Mouse (Mus musculus): ENCODE data around the gene B4gat1. TPM values are rescaled to one million over a fixed set of nuclear protein-coding genes. Genes with fewer than 3 reads are reported as not detected.
A peak's percentile ranks its signal among the peaks of the same experiment; 100 is the strongest.
"Not testable (repeated sequence)": the region's sequence is repeated elsewhere in the genome, so short reads cannot be mapped to it uniquely, and the experiment has no call there.

The B4gat1 gene
- polyA plus RNA-seq, 1 experiment from 2014 or later, result 61.2 TPM

DNA sequence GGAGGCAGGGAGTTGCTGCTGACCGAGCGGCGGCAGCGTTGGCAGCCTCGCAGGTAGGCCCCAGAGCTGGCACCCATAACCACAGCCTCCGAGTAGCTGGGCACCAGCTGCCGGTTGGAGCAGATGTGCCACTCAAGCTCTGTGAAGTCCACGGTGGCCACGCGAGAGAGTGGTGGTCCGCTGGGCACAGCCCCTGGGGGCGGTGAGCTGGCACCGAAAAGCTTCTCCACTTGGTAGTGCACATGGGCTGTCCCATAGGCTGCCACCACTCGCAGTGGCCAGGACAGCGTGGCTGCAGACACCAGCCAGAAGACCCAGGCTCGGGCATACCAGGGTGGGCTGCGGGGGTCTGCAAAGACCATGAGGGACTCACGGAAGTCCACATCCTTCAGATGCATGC is 43.4 kb downstream of the B4gat1 start:
- ATAC-seq (ENCODE audit: low FRiP score), result no peak
- Histone ChIP-seq H3K4me1 (replicated peaks) (peaks cover 11% of the 10 kb centered on the region), H3K27ac (no peak overlapping the region), H3K9ac (no peak overlapping the region), H3K9me3 (no peaks in the 10 kb centered on the region), H3K4me2 (no peak overlapping the region), H3K36me3 (no peaks in the 10 kb centered on the region; the same call in 1 of the 2 replicates), H3K27me3 (peaks cover 75% of the 10 kb centered on the region), H3K4me3 (no peak overlapping the region)
- 66% methylated on average over 18 of the region's 18 CpGs for WGBS

GRCm38 (mm10) chr19:5082596-5082995 is 44.0 kb downstream of the B4gat1 start:
- no peaks in the 10 kb centered on the region; the same call in 1 of the 2 replicates for H3K36me3 ChIP-seq
- no peak overlapping the region for H3K4me2 ChIP-seq
- H3K27me3 ChIP-seq, result peaks cover 75% of the 10 kb centered on the region
- no peak overlapping the region for H3K27ac ChIP-seq
- no peak for ATAC-seq (ENCODE audit: low FRiP score)
- H3K9ac ChIP-seq, result no peak overlapping the region
- 70% methylated on average over 24 of the region's 24 CpGs for WGBS
- H3K4me1 ChIP-seq (replicated peaks), result peaks cover 17% of the 10 kb centered on the region
- no peak overlapping the region for H3K4me3 ChIP-seq
- H3K9me3 ChIP-seq, result no peaks in the 10 kb centered on the region

DNA sequence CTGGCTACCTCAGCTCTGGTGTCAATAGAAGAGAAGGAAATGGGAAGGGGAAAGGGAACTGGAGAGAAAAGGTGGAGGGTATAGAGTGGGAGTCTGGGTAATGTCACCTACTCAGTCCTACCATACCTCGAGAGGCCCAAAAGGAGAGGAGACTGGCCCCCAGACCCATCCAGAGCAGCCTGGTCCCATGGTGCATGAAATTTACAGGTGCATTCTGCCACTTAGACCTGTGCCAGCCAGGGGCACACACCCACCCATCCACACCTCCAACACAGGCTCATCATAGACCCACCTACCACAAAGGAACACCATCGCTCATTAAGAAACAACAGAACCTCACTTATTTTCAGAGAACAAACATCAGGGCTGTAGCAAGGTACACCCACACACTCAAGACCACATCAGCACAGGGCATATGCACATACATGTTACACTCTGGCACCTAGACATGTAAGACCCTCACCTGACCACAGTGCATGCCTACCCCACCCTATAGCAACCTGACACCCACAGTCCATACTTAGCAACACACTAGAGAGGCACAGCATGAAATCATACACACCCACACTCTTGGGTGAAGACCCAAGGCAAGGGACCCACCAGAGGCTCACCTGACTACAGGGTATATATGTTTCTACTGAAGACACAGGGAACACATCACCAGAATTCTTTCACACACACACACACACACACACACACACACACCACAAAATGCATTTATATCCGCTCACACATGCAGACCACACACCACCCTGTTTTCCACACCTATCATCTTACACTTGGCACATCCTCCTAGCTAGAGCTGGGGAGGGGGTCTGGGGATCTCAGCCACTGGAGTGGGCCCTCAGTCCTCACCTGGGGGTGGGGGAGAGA is 45.6 kb downstream of the B4gat1 start:
- Histone ChIP-seq H3K4me2 (peak overlapping the region; percentile 79), H3K4me1 (replicated peaks) (peaks cover 26% of the 10 kb centered on the region), H3K27me3 (peaks cover 71% of the 10 kb centered on the region), H3K9me3 (no peaks in the 10 kb centered on the region), H3K36me3 (no peaks in the 10 kb centered on the region; the same call in 1 of the 2 replicates), H3K4me3 (peak overlapping the region; percentile 55), H3K27ac (no peak overlapping the region), H3K9ac (peak overlapping the region; percentile 75)
- 69% methylated on average over 3 of the region's 3 CpGs for WGBS
- ATAC-seq (ENCODE audit: low FRiP score), result no peak

DNA sequence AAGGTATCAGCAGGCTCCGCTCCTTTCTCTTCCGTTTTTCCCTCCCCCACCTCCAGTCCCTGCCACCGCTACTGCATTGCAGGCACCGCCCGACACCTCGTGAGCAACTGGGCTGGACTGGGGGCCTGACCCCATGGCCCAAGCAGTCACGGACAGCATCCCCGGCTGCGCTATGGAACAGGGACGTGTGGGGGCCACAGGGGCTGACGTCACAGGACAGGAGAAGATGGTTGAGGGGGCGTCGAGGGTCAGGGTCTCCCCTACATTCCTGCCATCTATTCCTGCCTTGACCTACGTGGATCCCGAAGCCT is 46.2 kb downstream of the B4gat1 start:
- H3K27ac ChIP-seq, result no peak overlapping the region
- H3K4me3 ChIP-seq, result peak overlapping the region; percentile 55
- H3K4me2 ChIP-seq, result peak overlapping the region; percentile 79
- peak overlapping the region; percentile 75 for H3K9ac ChIP-seq
- WGBS, result 3% methylated on average over 15 of the region's 15 CpGs
- peaks cover 32% of the 10 kb centered on the region for H3K4me1 ChIP-seq (replicated peaks)
- no peak for ATAC-seq (ENCODE audit: low FRiP score)
- H3K27me3 ChIP-seq, result peaks cover 67% of the 10 kb centered on the region
- H3K36me3 ChIP-seq, result peaks cover 4% of the 10 kb centered on the region; the same call in 1 of the 2 replicates
- no peaks in the 10 kb centered on the region for H3K9me3 ChIP-seq

GRCm38 (mm10) chr19:5085145-5085863 is 46.7 kb downstream of the B4gat1 start, which contains the start of gene Tmem151a:
Gene Tmem151a (minus strand): TSS chr19:5085531.
- Histone ChIP-seq H3K4me3 (peak within 1 kb of the TSS; percentile 55), H3K36me3 (peaks cover 7% of the 10 kb centered on the region), H3K9ac (peak within 1 kb of the TSS; percentile 75), H3K4me2 (peak within 1 kb of the TSS; percentile 79), H3K4me1 (replicated peaks) (peaks cover 33% of the 10 kb centered on the region), H3K27me3 (peaks cover 62% of the 10 kb centered on the region), H3K9me3 (no peaks in the 10 kb centered on the region), H3K27ac (no peak within 1 kb of the TSS)
- ATAC-seq (ENCODE audit: low FRiP score), result no peak
- under 1% methylated on average over 57 of the region's 69 CpGs for WGBS

GRCm38 (mm10) chr19:5086533-5086932 is 47.9 kb downstream of the B4gat1 start:
- not testable (repeated sequence) for H3K27ac ChIP-seq; H3K9ac ChIP-seq; H3K9me3 ChIP-seq; H3K4me3 ChIP-seq; ATAC-seq (ENCODE audit: low FRiP score); H3K4me2 ChIP-seq
- Histone ChIP-seq H3K27me3 (peaks cover 50% of the 10 kb centered on the region), H3K4me1 (replicated peaks) (peaks cover 33% of the 10 kb centered on the region), H3K36me3 (peaks cover 18% of the 10 kb centered on the region)
- 51% methylated on average over 4 of the region's 4 CpGs for WGBS

DNA sequence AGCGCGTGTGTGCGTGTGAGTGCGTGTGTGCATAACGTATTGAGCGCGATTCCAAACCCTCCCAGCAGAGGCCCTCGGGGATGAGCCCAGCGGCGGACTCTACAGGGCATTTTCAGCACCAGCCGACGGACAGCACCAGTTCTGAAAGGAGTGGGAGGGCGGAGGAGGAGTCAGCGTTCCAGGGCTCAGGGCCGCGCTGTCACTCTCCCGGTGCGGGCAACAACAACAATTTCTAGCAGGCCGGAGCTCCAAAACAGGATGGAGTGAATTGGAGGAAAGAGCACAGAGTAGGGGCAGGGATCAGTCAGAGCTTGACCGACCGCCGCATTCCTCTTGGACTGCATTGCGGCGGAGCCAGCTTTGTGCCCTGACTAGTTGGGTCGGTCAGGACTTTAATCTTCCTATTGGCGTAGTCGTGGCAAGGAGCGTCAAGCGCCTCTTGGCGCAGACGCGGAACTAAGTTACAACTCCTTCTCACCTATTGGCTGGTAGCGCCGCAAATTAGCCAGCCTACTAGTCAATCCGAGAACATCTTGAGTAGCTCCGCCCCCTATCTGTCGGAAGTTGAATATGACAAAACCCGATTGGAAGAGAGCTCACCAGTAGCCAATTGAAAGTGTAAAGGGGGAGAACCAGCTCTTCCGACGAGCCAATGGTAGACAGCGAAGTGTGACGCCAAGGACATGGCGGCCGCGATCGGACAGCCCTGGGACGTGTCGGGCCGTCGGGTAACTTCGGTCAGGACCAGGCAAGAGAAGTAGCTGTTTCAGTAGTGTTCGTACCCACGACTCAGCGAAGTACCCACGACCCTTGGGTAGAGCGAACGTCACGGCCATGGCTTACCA is 49.5 kb downstream of the B4gat1 start, which contains the start of gene Yif1a:
Gene Yif1a, plus strand, starts transcription at position 655 of the 845 bp plus-strand sequence.
- peaks cover 34% of the 10 kb centered on the region for H3K27me3 ChIP-seq
- ATAC-seq (ENCODE audit: low FRiP score), result peak; percentile 94
- peaks cover 34% of the 10 kb centered on the region for H3K36me3 ChIP-seq
- peaks cover 44% of the 10 kb centered on the region for H3K4me1 ChIP-seq (replicated peaks)
- H3K9ac ChIP-seq, result peak within 1 kb of the TSS; percentile 86
- peak within 1 kb of the TSS; percentile 87 for H3K4me2 ChIP-seq
- no peaks in the 10 kb centered on the region for H3K9me3 ChIP-seq
- WGBS, result under 1% methylated on average over 58 of the region's 58 CpGs
- peak within 1 kb of the TSS; percentile 77 for H3K4me3 ChIP-seq
- peak within 1 kb of the TSS; percentile 93 for H3K27ac ChIP-seq

GRCm38 (mm10) chr19:5089324-5089723 is 50.7 kb downstream of the B4gat1 start:
- Histone ChIP-seq H3K27ac (no peak overlapping the region), H3K9me3 (no peaks in the 10 kb centered on the region), H3K4me2 (peak overlapping the region; percentile 87), H3K9ac (peak overlapping the region; percentile 86), H3K4me1 (replicated peaks) (peaks cover 56% of the 10 kb centered on the region), H3K27me3 (peaks cover 22% of the 10 kb centered on the region), H3K36me3 (peaks cover 42% of the 10 kb centered on the region), H3K4me3 (peak overlapping the region; percentile 77)
- WGBS, result 91% methylated on average over 4 of the region's 4 CpGs
- ATAC-seq (ENCODE audit: low FRiP score), result no peak

Other genes with a start within 250 kb of the B4gat1 start
- gene Rbm4, start 244.9 kb upstream of the B4gat1 start, polyA plus RNA-seq (2015; fragmentation: Nextera tagmentation; extraction: Ambion mirVana), result 97.3 and 97.5 TPM in 2 replicates
- gene Gm21992, start 227.2 kb upstream of the B4gat1 start, polyA plus RNA-seq (2015; fragmentation: Nextera tagmentation; extraction: Ambion mirVana), result 32.3 and 35.3 TPM in 2 replicates
- 66.8 and 67.5 TPM in 2 replicates for gene Rbm14, start 227.2 kb upstream of the B4gat1 start, polyA plus RNA-seq (2015; fragmentation: Nextera tagmentation; extraction: Ambion mirVana)
- gene Ccs, start 199.5 kb upstream of the B4gat1 start, polyA plus RNA-seq (2015; fragmentation: Nextera tagmentation; extraction: Ambion mirVana), result 44.9 and 47.4 TPM in 2 replicates
- gene Ccdc87, start 199.5 kb upstream of the B4gat1 start, polyA plus RNA-seq (2015; fragmentation: Nextera tagmentation; extraction: Ambion mirVana), result 0.43 and 0.49 TPM in 2 replicates
- gene Ctsf, start 183.7 kb upstream of the B4gat1 start, polyA plus RNA-seq (2015; fragmentation: Nextera tagmentation; extraction: Ambion mirVana), result 67.3 and 69.7 TPM in 2 replicates
- gene Actn3, start 160.9 kb upstream of the B4gat1 start, polyA plus RNA-seq (2015; fragmentation: Nextera tagmentation; extraction: Ambion mirVana), result 1.8 and 2.1 TPM in 2 replicates
- 21.8 and 22.0 TPM in 2 replicates for gene Zdhhc24, start 160.2 kb upstream of the B4gat1 start, polyA plus RNA-seq (2015; fragmentation: Nextera tagmentation; extraction: Ambion mirVana)
- 9.6 and 10.7 TPM in 2 replicates for gene Bbs1, start 132.2 kb upstream of the B4gat1 start, polyA plus RNA-seq (2015; fragmentation: Nextera tagmentation; extraction: Ambion mirVana)
- 124 and 132 TPM in 2 replicates for gene Dpp3, start 110.5 kb upstream of the B4gat1 start, polyA plus RNA-seq (2015; fragmentation: Nextera tagmentation; extraction: Ambion mirVana)
- 10.8 and 10.9 TPM in 2 replicates for gene Peli3, start 95.7 kb upstream of the B4gat1 start, polyA plus RNA-seq (2015; fragmentation: Nextera tagmentation; extraction: Ambion mirVana)
- gene Mrpl11, start 76.7 kb upstream of the B4gat1 start, polyA plus RNA-seq (2015; fragmentation: Nextera tagmentation; extraction: Ambion mirVana), result 105 and 115 TPM in 2 replicates
- gene Npas4, start 48.5 kb upstream of the B4gat1 start, polyA plus RNA-seq (2015; fragmentation: Nextera tagmentation; extraction: Ambion mirVana), result 0.34 and 0.39 TPM in 2 replicates
- 10.4 and 11.3 TPM in 2 replicates for gene Slc29a2, start 15.0 kb upstream of the B4gat1 start, polyA plus RNA-seq (2015; fragmentation: Nextera tagmentation; extraction: Ambion mirVana)
- 3.9 and 5.9 TPM in 2 replicates for gene AC124502.3, start 65 bp downstream of the B4gat1 start, polyA plus RNA-seq (2015; fragmentation: Nextera tagmentation; extraction: Ambion mirVana)
- 46.0 and 48.2 TPM in 2 replicates for gene Brms1, start 2.5 kb downstream of the B4gat1 start, polyA plus RNA-seq (2015; fragmentation: Nextera tagmentation; extraction: Ambion mirVana)
- 1.1 and 1.5 TPM in 2 replicates for gene Rin1, start 11.7 kb downstream of the B4gat1 start, polyA plus RNA-seq (2015; fragmentation: Nextera tagmentation; extraction: Ambion mirVana)
- 19.1 and 20.4 TPM in 2 replicates for gene Cd248, start 29.3 kb downstream of the B4gat1 start, polyA plus RNA-seq (2015; fragmentation: Nextera tagmentation; extraction: Ambion mirVana)
- 6.2 and 8.4 TPM in 2 replicates for gene Tmem151a, start 46.7 kb downstream of the B4gat1 start, polyA plus RNA-seq (2015; fragmentation: Nextera tagmentation; extraction: Ambion mirVana)
- gene Yif1a, start 49.7 kb downstream of the B4gat1 start, polyA plus RNA-seq (2015; fragmentation: Nextera tagmentation; extraction: Ambion mirVana), result 57.6 and 58.2 TPM in 2 replicates
- gene Cnih2, start 59.7 kb downstream of the B4gat1 start, polyA plus RNA-seq (2015; fragmentation: Nextera tagmentation; extraction: Ambion mirVana), result 333 TPM in 2 replicates
- 234 TPM in 2 replicates for gene Rab1b, start 68.2 kb downstream of the B4gat1 start, polyA plus RNA-seq (2015; fragmentation: Nextera tagmentation; extraction: Ambion mirVana)
- gene Klc2, start 79.7 kb downstream of the B4gat1 start, polyA plus RNA-seq (2015; fragmentation: Nextera tagmentation; extraction: Ambion mirVana), result 73.4 and 76.7 TPM in 2 replicates
- gene Pacs1, start 234.3 kb downstream of the B4gat1 start, polyA plus RNA-seq (2015; fragmentation: Nextera tagmentation; extraction: Ambion mirVana), result 33.9 TPM in 2 replicates

Data from hindbrain, embryonic 13.5 days (tissue).